Mouse (Mus musculus): ENCODE measurements at regions not wholly inside any gene's neighbourhood (a gene's known extent, or its start where the extent isn't known, plus 50 kb on each side); places are given as distances from the start of the nearest gene placed in this dataset.

DNA sequence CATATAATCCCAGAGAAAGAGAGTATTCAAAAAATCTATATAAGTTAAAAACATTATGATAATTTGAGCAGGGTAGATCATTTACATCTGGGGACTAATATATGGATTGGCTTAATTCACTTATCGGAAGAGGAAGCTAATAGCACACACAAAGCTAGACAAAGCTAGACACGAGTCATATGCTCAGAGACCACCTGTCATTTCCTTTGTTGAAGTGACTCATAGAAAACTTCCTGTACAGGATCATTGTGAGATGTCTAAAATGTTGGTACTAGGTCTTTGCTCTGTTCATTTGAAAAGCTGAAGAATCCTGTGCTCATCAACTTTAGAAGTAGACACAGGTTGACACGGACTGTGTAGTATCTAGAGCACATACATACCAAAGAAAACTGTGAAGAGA, 101.5 kb downstream of the Ndfip2 start:
- TF ChIP-seq POLR2A (IDR thresholded peaks at IDR 0.05; ENCODE audit: borderline replicate concordance, extremely low read depth, insufficient read depth, insufficient read length, poor library complexity, severe bottlenecking) (no peak), CTCF (IDR thresholded peaks at IDR 0.05; ENCODE audit: borderline replicate concordance, extremely low read depth, insufficient read depth, insufficient read length) (no peak)

Measured in brain, embryonic 14.5 days (tissue).